In the genomic region with DNA sequence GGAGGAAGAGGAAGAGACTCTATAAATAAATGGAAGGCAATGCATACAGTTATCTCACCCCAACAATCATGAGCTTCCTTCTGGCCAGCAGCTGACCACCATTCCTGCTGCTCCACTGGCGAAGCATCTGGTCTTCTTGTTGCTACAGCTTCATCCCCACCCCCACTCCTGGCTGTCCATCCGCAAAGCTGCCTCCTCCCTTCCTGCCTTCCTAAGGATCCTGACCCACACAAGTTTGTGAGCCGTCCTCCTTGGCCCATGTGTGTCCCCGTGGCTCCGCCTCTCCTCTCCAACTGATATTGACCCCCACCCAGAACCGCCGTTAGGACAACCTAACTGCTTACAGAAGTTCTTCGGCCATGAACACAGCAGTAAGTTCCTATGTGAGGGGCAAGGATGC, we compare ENCODE assay signal across 9 mouse cellular contexts. TPM values are rescaled to one million over a fixed set of nuclear protein-coding genes. Genes with fewer than 3 reads are reported as not detected.
A peak's percentile ranks its signal among the peaks of the same experiment; 100 is the strongest.
DNase-seq lines count a peak whose midpoint lies in the region; ATAC-seq and TF ChIP-seq lines count a peak whose summit lies in the region.
"Had no signal": no experiment of that assay in that cellular context is flagged by ENCODE, and none has a peak within 500 bp of the region (broad histone marks: within the 10 kb centered on the region; RNA-seq: fewer than 3 reads in every experiment).

No protein-coding gene starts in this region.

- 0 out of 2 replicates have a peak overlapping the region, but pooled peaks have one; percentile 34 for H3K27ac ChIP-seq in intestine, embryonic 14.5 days (ENCODE audit: low read depth)
- H3K27ac ChIP-seq in intestine, embryonic 15.5 days = no peak overlapping the region
- H3K27ac ChIP-seq in ES-Bruce4 (ENCODE audit: insufficient read depth, low read length) = peak overlapping the region; percentile 24; the same call in 1 of the 2 replicates
- 0 out of 2 replicates have a peak overlapping the region, but pooled peaks have one; percentile 54 for H3K27ac ChIP-seq in limb, embryonic 12.5 days

- no peak for TF ChIP-seq CTCF in ES-Bruce4 (IDR thresholded peaks at IDR 0.05; ENCODE audit: low read depth, low read length)

- 37% methylated on average over 8 of the region's 8 CpGs for WGBS in intestine, embryonic 14.5 days
- WGBS in intestine, embryonic 15.5 days = 40% methylated on average over 8 of the region's 8 CpGs
- WGBS in limb, embryonic 12.5 days = 36% methylated on average over 8 of the region's 8 CpGs

- TF ChIP-seq POLR2A in ES-Bruce4 (IDR thresholded peaks at IDR 0.05; ENCODE audit: insufficient read depth, low read length) = no peak

- H3K27me3 ChIP-seq in intestine, embryonic 14.5 days (replicated peaks; ENCODE audit: control insufficient read depth, insufficient read depth, low read length) = no peaks in the 10 kb centered on the region
- H3K27me3 ChIP-seq in intestine, embryonic 15.5 days (replicated peaks) = no peaks in the 10 kb centered on the region
- H3K27me3 ChIP-seq in ES-Bruce4 (ENCODE audit: control insufficient read depth, insufficient read depth, low read length, poor library complexity, severe bottlenecking) = no peaks in the 10 kb centered on the region
- H3K27me3 ChIP-seq in limb, embryonic 12.5 days = peaks cover 2% of the 10 kb centered on the region
- H3K27me3 ChIP-seq: embryonic facial prominence, embryonic 15.5 days had no signal

- H3K4me1 ChIP-seq in intestine, embryonic 14.5 days (replicated peaks; ENCODE audit: control insufficient read depth, insufficient read depth, low read length) = peaks cover 29% of the 10 kb centered on the region
- H3K4me1 ChIP-seq in intestine, embryonic 15.5 days (replicated peaks) = peaks cover 31% of the 10 kb centered on the region
- peaks cover 33% of the 10 kb centered on the region for H3K4me1 ChIP-seq in ES-Bruce4 (ENCODE audit: control insufficient read depth, insufficient read depth, low read length)
- peaks cover 36% of the 10 kb centered on the region for H3K4me1 ChIP-seq in limb, embryonic 12.5 days (replicated peaks)

- H3K9me3 ChIP-seq in intestine, embryonic 14.5 days (ENCODE audit: control insufficient read depth, low read length) = no peaks in the 10 kb centered on the region
- H3K9me3 ChIP-seq in intestine, embryonic 15.5 days = no peaks in the 10 kb centered on the region
- H3K9me3 ChIP-seq in ES-Bruce4 (replicated peaks; ENCODE audit: control insufficient read depth, insufficient read depth, low read length, poor library complexity, severe bottlenecking) = no peaks in the 10 kb centered on the region
- no peaks in the 10 kb centered on the region for H3K9me3 ChIP-seq in limb, embryonic 12.5 days
- H3K9me3 ChIP-seq: embryonic facial prominence, embryonic 15.5 days had no signal

- no peak for DNase-seq in intestine, embryonic 14.5 days (ENCODE audit: low spot score)
- peak; percentile 62 for DNase-seq in embryo, embryonic 11 days
- no peak for DNase-seq in urinary bladder, adult 2 months (ENCODE audit: low spot score)
- no peak for DNase-seq in adrenal gland, postnatal 14 days
- DNase-seq in thymus, postnatal 4 days = no peak

- 0 out of 2 replicates have a peak overlapping the region, but pooled peaks have one; percentile 13 for H3K4me2 ChIP-seq in intestine, embryonic 14.5 days (ENCODE audit: low read length)
- no peak overlapping the region; the same call in 1 of the 2 replicates for H3K4me2 ChIP-seq in intestine, embryonic 15.5 days (replicated peaks)
- no peak overlapping the region for H3K4me2 ChIP-seq in limb, embryonic 12.5 days

- H3K4me3 ChIP-seq in intestine, embryonic 14.5 days (ENCODE audit: low read depth, low read length) = no peak overlapping the region
- no peak overlapping the region for H3K4me3 ChIP-seq in intestine, embryonic 15.5 days (replicated peaks)
- H3K4me3 ChIP-seq in ES-Bruce4 (ENCODE audit: low read depth, low read length) = no peak overlapping the region
- no peak overlapping the region for H3K4me3 ChIP-seq in limb, embryonic 12.5 days (replicated peaks)
- H3K4me3 ChIP-seq: embryonic facial prominence, embryonic 15.5 days had no signal

- H3K36me3 ChIP-seq in intestine, embryonic 14.5 days (ENCODE audit: control insufficient read depth, insufficient read depth, low read length) = no peaks in the 10 kb centered on the region
- no peaks in the 10 kb centered on the region for H3K36me3 ChIP-seq in intestine, embryonic 15.5 days
- H3K36me3 ChIP-seq in ES-Bruce4 (ENCODE audit: control insufficient read depth, insufficient read depth, low read length, poor library complexity, severe bottlenecking) = no peaks in the 10 kb centered on the region
- H3K36me3 ChIP-seq in limb, embryonic 12.5 days = no peaks in the 10 kb centered on the region
- H3K36me3 ChIP-seq: embryonic facial prominence, embryonic 15.5 days had no signal

- TF ChIP-seq EP300 in ES-Bruce4 (IDR thresholded peaks at IDR 0.05; ENCODE audit: insufficient read depth, low read depth, low read length) = 0 out of 2 replicates have a peak, but pooled peaks have one; percentile 14

- ATAC-seq in intestine, embryonic 14.5 days (replicated peaks; ENCODE audit: low FRiP score, low TSS enrichment, low read depth) = no peak
- ATAC-seq in intestine, embryonic 15.5 days = no peak
- ATAC-seq in limb, embryonic 12.5 days (ENCODE audit: insufficient number of reproducible peaks, insufficient read depth, low FRiP score, low TSS enrichment, low read depth) = no peak

- H3K9ac ChIP-seq in intestine, embryonic 14.5 days (ENCODE audit: low read length) = no peak overlapping the region
- H3K9ac ChIP-seq in intestine, embryonic 15.5 days = no peak overlapping the region
- no peak overlapping the region for H3K9ac ChIP-seq in ES-Bruce4 (ENCODE audit: low read depth, poor library complexity, severe bottlenecking)
- no peak overlapping the region for H3K9ac ChIP-seq in limb, embryonic 12.5 days (replicated peaks)
- H3K9ac ChIP-seq: embryonic facial prominence, embryonic 15.5 days had no signal

RNA-seq across cellular contexts. Expression of a gene that starts 16.3 kb away (rescaled TPM):
- polyA plus RNA-seq in intestine, embryonic 14.5 days (2014; fragmentation: Nextera tagmentation; extraction: Ambion mirVana) = 54.8 and 58.2 TPM in 2 replicates
- polyA plus RNA-seq in intestine, embryonic 15.5 days (2015; fragmentation: Nextera tagmentation; extraction: Ambion mirVana) = 59.5 and 59.7 TPM in 2 replicates
- 273 and 285 TPM in 2 replicates for polyA plus RNA-seq in ES-Bruce4 (2011; ENCODE audit: insufficient read depth, insufficient read length, low read depth, missing spikeins)
- 104 and 105 TPM in 2 replicates for polyA plus RNA-seq in limb, embryonic 12.5 days (2016; fragmentation: Nextera tagmentation; extraction: Ambion mirVana)
- 51.8 and 65.6 TPM in 2 replicates for polyA plus RNA-seq in urinary bladder, adult 2 months (2012; rRNA removed)
- total RNA-seq in adrenal gland, postnatal 14 days (2021) = 42.3 and 103 TPM in 2 replicates
